Mouse (Mus musculus) heart, embryonic 14.5 days (tissue): ENCODE results near the gene Stmn1. TPM values are rescaled to one million over a fixed set of nuclear protein-coding genes. Genes with fewer than 3 reads are reported as not detected.

ENCODE experiments used
- ATAC-seq: fragments of 200-750 bp; cut with Nextera tagmentation; 2 replicates; pipeline ENCODE4 v1.8.0; 2017; ENCODE audit warnings: low read depth, moderate TSS enrichment; ENCODE audit not compliant: insufficient number of reproducible peaks, insufficient read depth, low FRiP score
- H3K27ac ChIP-seq, 2 experiments: fragments of 200-500 bp in 1 of 2; fragments of 300-500 bp in 1 of 2; sonication (generic) in 1 of 2; replicated peaks in 1 of 2; 2 replicates each; pipeline ENCODE4 v1.5.1; 2012 to 2014; ENCODE audit warnings: low read depth in 2 of 2, low read length in 2 of 2, control low read depth in 1 of 2, mild to moderate bottlenecking in 1 of 2, mixed read lengths in 1 of 2; ENCODE audit not compliant: control insufficient read depth in 1 of 2, insufficient read depth in 1 of 2
- H3K27me3 ChIP-seq: fragments of 300-500 bp; sonication (generic); 2 replicates; pipeline ENCODE4 v1.6.1; 2014; ENCODE audit warnings: mild to moderate bottlenecking, low read length, control low read depth; ENCODE audit not compliant: control insufficient read depth, insufficient read depth
- H3K36me3 ChIP-seq: fragments of 300-500 bp; sonication (generic); 2 replicates; pipeline ENCODE4 v1.6.1; 2014; ENCODE audit warnings: mild to moderate bottlenecking, control low read depth, low read length, mixed read lengths; ENCODE audit not compliant: control insufficient read depth, insufficient read depth
- H3K4me1 ChIP-seq, 2 experiments: fragments of 200-500 bp in 1 of 2; fragments of 300-500 bp in 1 of 2; sonication (generic) in 1 of 2; 2 replicates each; pipeline ENCODE4 v1.6.1; 2012 to 2014; ENCODE audit warnings: low read length in 2 of 2, control low read depth in 1 of 2, mixed read lengths in 1 of 2; ENCODE audit not compliant: control insufficient read depth in 2 of 2, insufficient read depth in 2 of 2
- H3K4me2 ChIP-seq: fragments of 300-500 bp; sonication (generic); 2 replicates; pipeline ENCODE4 v1.6.1; 2014; ENCODE audit warnings: mild to moderate bottlenecking, low read length
- H3K4me3 ChIP-seq, 2 experiments: fragments of 200-500 bp in 1 of 2; fragments of 300-500 bp in 1 of 2; sonication (generic) in 1 of 2; 2 replicates each; pipeline ENCODE4 v1.5.1; 2012 to 2014; ENCODE audit warnings: low read length in 2 of 2, mild to moderate bottlenecking in 2 of 2, control low read depth in 1 of 2, low read depth in 1 of 2, moderate library complexity in 1 of 2; ENCODE audit not compliant: control insufficient read depth in 1 of 2, insufficient read depth in 1 of 2
- H3K9ac ChIP-seq: fragments of 300-500 bp; sonication (generic); 2 replicates; pipeline ENCODE4 v1.6.1; 2014; ENCODE audit warnings: mild to moderate bottlenecking, low read length
- H3K9me3 ChIP-seq: fragments of 300-500 bp; sonication (generic); 2 replicates; pipeline ENCODE4 v1.6.1; 2016; ENCODE audit warnings: low read length, control low read depth; ENCODE audit not compliant: control insufficient read depth
- WGBS: fragments of 180-500 bp; shearing (Covaris S2); extraction: QIAGEN DNeasy Blood & Tissue Kit; methylation state at CpG from one replicate; pipeline ENCODE4 v1.1.7; 2014; 5-methylcytosine and 5-hydroxymethylcytosine counted together
- polyA plus RNA-seq: library from polyadenylated mRNA; unstranded; fragments of >200 nt; fragmentation: Nextera tagmentation; extraction: Ambion mirVana; gene quantifications from 2 replicates; pipeline ENCODE4 v1.2.1, GENCODE M21; 2014

The Stmn1 gene
- polyA plus RNA-seq, 1 experiment from 2014 or later = 977 TPM

- H3K4me1 ChIP-seq = peaks cover 0 to 7% of the 10 kb centered on the region in 2 experiments; a peak in 2 of 4 replicates
- no peaks in the 10 kb centered on the region for H3K9me3 ChIP-seq
- no peak overlapping the region for H3K27ac ChIP-seq
- no peak overlapping the region for H3K4me3 ChIP-seq
- no peak for ATAC-seq
- H3K36me3 ChIP-seq = peaks cover 13% of the 10 kb centered on the region
- H3K4me2 ChIP-seq = no peak overlapping the region
- WGBS = 88% methylated on average over 19 of the region's 19 CpGs
- no peaks in the 10 kb centered on the region for H3K27me3 ChIP-seq
- H3K9ac ChIP-seq = no peak overlapping the region
Observed at GRCm38 (mm10) chr4:134506713-134507112, 38.6 kb downstream of the Stmn1 start.

DNA sequence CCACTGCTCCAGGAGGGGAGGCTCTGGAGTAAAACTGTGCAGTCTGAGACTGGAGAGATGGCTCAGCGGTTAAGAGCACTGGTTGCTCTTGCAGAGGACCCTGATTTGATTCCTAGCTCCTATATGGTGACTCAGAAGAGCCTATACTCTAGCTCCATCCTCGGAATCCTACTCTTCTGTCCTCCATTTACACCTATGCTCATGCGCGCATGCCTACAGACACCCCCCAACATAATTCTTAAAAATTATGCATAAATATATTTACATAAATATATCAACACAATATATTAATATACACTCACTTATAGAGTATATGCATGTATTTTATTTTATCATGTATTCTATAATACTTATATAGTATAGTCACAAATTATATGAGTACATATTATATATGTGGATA lies 42.3 kb downstream of the Stmn1 start:
- H3K27ac ChIP-seq = no peak overlapping the region
- no peak for ATAC-seq
- 81% methylated on average over 4 of the region's 4 CpGs for WGBS
- H3K9me3 ChIP-seq = no peaks in the 10 kb centered on the region
- H3K27me3 ChIP-seq = no peaks in the 10 kb centered on the region
- no peak overlapping the region for H3K9ac ChIP-seq
- peaks cover 17% of the 10 kb centered on the region for H3K36me3 ChIP-seq
- peak overlapping the region; percentile 80 for H3K4me2 ChIP-seq
- peaks cover 5 to 26% of the 10 kb centered on the region in 2 experiments for H3K4me1 ChIP-seq
- H3K4me3 ChIP-seq = no peak overlapping the region

GRCm38 (mm10) chr4:134510845-134511411 lies 42.8 kb downstream of the Stmn1 start, which contains the start of gene Aunip:
TSS of gene Aunip (plus strand) at chr4:134510999.
- WGBS = 1% methylated on average over 42 of the region's 42 CpGs
- Histone ChIP-seq H3K4me1 (peaks cover 10 to 29% of the 10 kb centered on the region in 2 experiments), H3K4me3 (peak within 1 kb of the TSS; percentile 61 to 87), H3K36me3 (peaks cover 17% of the 10 kb centered on the region), H3K4me2 (peak within 1 kb of the TSS; percentile 80), H3K9ac (peak within 1 kb of the TSS; percentile 73), H3K27me3 (no peaks in the 10 kb centered on the region), H3K9me3 (no peaks in the 10 kb centered on the region), H3K27ac (0 out of 4 replicates have a peak within 1 kb of the TSS, but pooled peaks of 1 of the 2 experiments have one; percentile 7)
- peak; percentile 89 for ATAC-seq

GRCm38 (mm10) chr4:134511730-134512129 lies 43.6 kb downstream of the Stmn1 start:
- Histone ChIP-seq H3K27ac (no peak overlapping the region), H3K4me2 (peak overlapping the region; percentile 80), H3K9ac (peak overlapping the region; percentile 73), H3K4me3 (peak overlapping the region; percentile 12 to 61), H3K27me3 (no peaks in the 10 kb centered on the region), H3K9me3 (no peaks in the 10 kb centered on the region), H3K36me3 (peaks cover 16% of the 10 kb centered on the region), H3K4me1 (peaks cover 13 to 37% of the 10 kb centered on the region in 2 experiments)
- 64% methylated on average over 6 of the region's 6 CpGs for WGBS
- no peak for ATAC-seq

DNA sequence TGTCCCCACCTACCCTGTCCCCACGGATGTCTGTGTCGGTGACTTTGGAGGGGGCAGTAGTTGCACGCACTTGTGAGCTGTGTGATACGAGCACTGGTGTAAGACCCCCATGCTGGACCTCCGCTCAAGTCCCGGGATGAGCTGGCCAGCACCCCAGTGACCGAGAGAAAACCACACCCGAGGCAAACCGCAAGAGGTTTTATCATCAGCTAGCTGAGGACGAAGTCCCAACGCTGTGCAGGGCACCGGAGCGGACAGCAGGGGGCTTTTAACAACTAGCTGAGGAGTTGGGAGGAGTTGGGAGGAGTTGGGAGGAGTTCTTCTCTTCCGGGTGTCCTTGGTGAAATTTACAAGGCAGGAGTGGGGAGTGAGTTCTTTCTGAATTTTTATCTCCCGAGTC lies 44.7 kb downstream of the Stmn1 start:
- WGBS = 15% methylated on average over 14 of the region's 15 CpGs
- no peak; the same call in 1 of the 2 replicates for ATAC-seq
- Histone ChIP-seq H3K4me3 (peak overlapping the region; percentile 24 to 32), H3K27me3 (no peaks in the 10 kb centered on the region), H3K9me3 (no peaks in the 10 kb centered on the region), H3K9ac (peak overlapping the region; percentile 62; the same call in 1 of the 2 replicates), H3K4me1 (peaks cover 21 to 48% of the 10 kb centered on the region in 2 experiments), H3K4me2 (peak overlapping the region; percentile 67), H3K27ac (0 out of 4 replicates have a peak overlapping the region, but pooled peaks have one; percentile 14), H3K36me3 (peaks cover 7% of the 10 kb centered on the region; the same call in 1 of the 2 replicates)

DNA sequence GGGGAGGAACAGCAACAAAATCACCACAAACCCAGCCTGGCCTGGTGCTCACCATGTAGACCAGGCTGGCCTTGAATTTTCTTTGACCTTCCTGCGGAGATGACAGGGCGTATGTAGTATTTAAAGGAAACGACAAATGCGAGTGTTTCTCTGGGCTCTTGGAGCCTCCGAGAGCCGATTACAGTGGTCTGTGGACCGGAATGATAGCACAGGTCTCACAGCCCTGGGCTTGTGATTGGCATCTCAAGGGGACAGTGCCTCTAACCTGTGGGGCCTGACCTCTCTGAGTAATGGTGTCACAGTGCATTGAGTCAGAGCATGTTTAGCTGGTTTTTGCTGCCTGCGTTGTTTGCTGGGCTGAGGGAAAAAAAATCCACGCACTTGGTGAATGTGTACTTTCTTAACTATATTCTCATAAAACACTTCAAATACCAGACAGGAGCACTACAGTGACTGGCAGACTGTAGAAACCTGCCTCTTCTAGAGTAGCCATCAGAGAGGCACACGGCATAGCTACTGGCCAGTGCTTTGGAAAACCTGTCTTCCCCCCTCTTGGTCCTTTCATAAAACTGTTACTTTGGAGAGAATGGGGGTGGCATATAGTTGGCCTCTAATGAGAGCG lies 46.3 kb downstream of the Stmn1 start:
- no peaks in the 10 kb centered on the region for H3K9me3 ChIP-seq
- no peaks in the 10 kb centered on the region for H3K27me3 ChIP-seq
- peaks cover 26 to 54% of the 10 kb centered on the region in 2 experiments for H3K4me1 ChIP-seq
- no peak for ATAC-seq
- H3K4me3 ChIP-seq = no peak overlapping the region
- no peak overlapping the region for H3K27ac ChIP-seq
- H3K9ac ChIP-seq = no peak overlapping the region
- WGBS = 76% methylated on average over 11 of the region's 11 CpGs
- H3K36me3 ChIP-seq = 0 out of 2 replicates have a peak, but pooled peaks cover 4% of the 10 kb centered on the region
- no peak overlapping the region for H3K4me2 ChIP-seq

- ATAC-seq = no peak
- 0 out of 2 replicates have a peak, but pooled peaks cover 10% of the 10 kb centered on the region for H3K36me3 ChIP-seq
- H3K4me1 ChIP-seq = peaks cover 26 to 54% of the 10 kb centered on the region in 2 experiments
- no peak overlapping the region for H3K4me2 ChIP-seq
- no peaks in the 10 kb centered on the region for H3K27me3 ChIP-seq
- H3K9ac ChIP-seq = peak overlapping the region; percentile 25; the same call in 1 of the 2 replicates
- no peaks in the 10 kb centered on the region for H3K9me3 ChIP-seq
- peak overlapping the region; percentile 60 to 97; a peak in 3 of 4 replicates for H3K27ac ChIP-seq
- 33% methylated on average over 7 of the region's 7 CpGs for WGBS
- no peak overlapping the region for H3K4me3 ChIP-seq
Observed at GRCm38 (mm10) chr4:134515614-134516013, 47.5 kb downstream of the Stmn1 start.
